Mouse (Mus musculus): Measurements from ENCODE around the gene Ing5.
"Not testable (repeated sequence)": the region's sequence is repeated elsewhere in the genome, so short reads cannot be mapped to it uniquely, and the experiment has no call there.

Gene Ing5

DNA sequence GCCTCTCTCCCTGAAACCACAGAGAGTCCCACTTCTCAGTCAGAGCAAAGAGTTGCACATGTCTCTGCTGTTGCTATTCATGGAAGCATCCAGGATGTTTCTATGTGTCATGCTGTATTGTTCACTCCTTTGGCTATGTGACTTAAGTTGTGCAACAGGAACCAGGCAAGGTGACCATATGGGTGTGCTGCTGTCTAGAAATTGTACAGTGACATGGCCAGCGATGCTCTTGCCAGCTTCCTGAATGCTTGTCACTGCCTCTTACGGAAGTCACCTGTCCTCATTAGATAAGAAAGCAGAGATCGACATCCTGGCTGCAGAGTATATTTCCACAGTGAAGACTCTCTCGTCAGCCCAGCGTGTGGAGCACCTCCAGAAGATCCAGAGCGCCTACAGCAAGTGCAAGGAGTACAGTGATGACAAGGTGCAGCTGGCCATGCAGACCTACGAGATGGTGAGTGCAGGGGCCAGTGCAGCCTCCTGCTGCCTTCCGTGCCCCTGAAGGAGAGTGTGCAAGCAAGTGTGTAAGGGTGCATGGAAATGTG, 7.8 kb downstream of the Ing5 start:
- DNase-seq = no peak

GRCm38 (mm10) chr1:93817823-93818532, 14.2 kb downstream of the Ing5 start:
- no peak for DNase-seq

- DNase-seq = no peak
These were observed 15.0 kb downstream of the Ing5 start for GRCm38 (mm10) chr1:93818722-93819121.

DNA sequence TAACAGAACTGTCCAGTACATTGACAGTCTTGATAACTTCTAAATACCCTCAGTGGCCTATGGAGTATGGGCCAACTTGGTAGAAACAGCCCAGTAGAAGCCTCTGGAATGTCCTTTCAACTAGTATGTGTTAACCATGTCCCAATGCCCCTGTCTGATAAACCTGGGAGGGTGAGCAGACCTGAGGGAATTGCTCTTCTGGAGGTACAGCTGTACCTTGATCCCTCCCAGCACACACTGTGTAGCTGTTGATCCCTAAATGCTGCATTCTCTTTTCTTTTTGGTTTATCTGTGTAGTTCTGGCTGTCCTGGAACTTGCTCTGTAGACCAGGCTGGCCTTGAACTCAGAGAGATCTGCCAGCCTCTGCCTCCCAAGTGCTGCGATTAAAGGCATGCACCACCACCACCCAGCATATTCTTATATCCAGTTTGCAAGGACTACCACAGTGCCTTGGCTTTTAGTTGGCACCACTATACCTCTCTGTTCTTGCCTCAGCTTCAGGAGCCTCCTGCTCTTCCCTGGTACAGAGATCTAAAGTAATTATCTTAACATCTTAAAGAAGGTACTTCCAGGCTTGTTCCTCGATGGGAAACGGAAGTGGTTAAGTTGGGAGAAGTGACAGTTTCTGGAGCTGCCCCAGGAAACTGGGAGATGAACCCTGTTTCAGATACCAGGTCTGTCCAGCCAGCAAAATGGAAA, 20.2 kb downstream of the Ing5 start:
- no peak for DNase-seq

GRCm38 (mm10) chr1:93824609-93825008, 20.8 kb downstream of the Ing5 start, which contains the start of gene D2hgdh:
D2hgdh (plus strand) TSS chr1:93824909.
- DNase-seq = no peak

DNA sequence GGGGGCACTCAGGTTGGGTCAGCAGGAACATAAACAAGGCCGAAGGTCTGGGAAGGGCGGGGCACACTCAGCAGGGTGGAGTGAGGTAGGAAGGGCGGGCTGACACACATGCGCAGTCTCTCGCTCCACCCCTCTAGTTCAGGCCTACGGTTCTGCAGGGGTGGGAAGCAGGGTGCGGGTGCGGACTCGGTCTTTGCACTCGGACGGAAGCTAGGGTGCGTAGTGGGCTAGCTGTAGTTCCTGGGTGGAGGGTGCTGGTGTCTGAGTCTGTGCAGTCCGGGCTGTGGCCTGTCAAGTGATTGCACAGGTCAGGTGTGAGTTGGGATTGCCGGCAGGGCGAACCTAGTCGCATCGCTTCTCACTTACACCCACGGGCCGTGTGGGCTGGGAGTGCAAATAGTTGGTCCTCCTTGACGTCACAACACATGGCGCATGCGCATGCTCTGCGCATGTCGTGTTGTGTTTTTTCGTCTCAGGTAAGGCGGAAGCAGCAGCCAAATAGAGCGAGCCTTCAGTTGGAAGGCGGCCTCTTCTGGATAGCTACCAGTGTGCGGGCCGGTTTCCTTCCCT, 21.4 kb downstream of the Ing5 start:
- DNase-seq = peak; percentile 95

DNA sequence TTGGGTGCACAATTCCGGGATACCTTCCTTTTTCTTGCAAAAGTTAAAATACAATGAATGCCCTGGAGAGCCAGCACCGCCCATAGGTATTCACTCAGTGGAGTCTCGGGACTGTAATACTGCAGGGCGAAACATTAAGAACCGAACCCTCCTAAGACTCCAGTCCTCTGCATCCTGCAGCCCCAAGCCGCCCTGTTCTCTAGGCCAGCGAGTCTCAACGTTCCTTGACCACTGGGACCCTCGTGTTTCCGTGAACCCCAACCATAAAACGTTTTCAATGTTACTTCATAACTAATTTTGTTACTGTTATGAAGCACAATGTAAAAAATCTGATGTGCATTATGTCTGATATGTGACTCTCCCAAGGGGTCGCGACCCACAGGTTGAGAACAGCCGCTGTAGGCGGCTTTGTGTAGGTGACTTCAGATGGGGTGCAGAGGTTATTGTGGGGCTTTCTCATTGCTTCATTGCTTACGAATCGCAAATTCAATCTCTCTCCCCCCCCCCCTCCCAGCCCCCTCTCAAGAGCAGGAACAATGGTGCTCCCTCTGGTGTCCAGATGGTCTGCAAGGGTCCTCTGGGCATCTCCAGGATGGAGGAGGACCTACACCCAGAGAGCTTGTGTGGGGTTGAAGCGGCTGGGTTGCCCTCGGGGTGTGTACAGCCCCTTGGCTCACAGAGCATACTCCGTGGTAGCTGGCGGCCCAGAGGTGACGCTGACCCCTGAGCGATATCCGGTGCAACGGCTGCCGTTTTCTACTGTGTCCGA, 22.2 kb downstream of the Ing5 start:
- DNase-seq = peak; percentile 39

- no peak for DNase-seq
These were observed 22.7 kb downstream of the Ing5 start for GRCm38 (mm10) chr1:93826540-93826835.

GRCm38 (mm10) chr1:93832754-93833360, 29.1 kb downstream of the Ing5 start:
- not testable (repeated sequence) for DNase-seq

DNA sequence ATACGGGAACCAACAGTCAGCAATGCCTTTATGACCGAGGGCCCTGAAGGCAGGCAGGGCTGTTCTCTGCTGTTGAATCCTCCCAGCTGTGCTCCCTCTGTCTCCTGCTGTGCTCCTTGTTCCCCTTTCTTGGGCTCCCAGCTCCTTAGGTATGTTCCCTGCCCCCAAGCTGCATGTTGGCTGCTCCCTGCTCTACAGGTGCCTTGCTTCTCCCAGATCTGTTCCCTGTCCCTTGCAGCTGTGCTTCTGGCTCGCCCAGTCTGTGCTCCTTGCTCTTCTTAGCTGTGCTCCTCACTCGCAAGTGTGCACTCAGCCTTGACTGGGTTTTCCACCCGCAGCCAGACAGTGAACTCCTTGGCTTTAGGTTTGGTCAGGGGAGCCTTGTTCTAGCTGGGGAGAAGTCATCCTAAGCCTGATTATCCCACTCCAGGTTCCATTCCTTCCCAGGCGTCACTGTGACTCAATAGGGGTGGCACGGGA, 30.9 kb downstream of the Ing5 start:
- DNase-seq = no peak

GRCm38 (mm10) chr1:93835211-93835610, 31.4 kb downstream of the Ing5 start:
- DNase-seq = no peak

DNA sequence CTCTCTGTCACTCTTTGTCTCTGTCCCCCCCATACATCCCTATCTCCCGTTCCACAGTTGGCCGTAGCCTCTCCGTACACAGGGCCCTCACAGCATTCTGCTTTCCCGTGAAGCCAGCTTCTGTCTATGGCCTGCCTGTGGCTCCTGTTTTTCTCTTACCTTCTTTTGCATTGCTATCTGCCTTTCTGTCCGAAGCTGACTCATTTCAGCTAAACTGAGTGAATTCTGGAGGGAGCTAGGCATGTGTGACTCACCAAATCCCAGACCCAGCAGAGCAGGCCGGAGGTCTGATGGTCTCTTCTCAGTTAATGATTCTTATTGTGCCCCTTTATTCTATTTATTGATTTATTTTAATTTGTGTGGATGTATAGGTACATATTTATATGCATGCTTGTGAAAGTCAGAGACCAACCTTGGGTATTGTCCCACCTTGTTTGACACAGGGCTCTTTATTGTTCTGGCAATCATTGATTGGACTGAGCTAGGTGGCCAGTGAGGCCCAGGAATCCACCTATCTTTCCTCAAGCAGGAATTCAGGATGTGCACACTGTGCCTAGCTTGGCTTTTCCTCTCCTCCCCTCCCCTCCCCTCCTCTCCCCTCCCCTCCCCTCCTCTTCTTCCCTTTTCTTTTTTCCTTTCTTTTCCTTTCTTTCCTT, 32.2 kb downstream of the Ing5 start:
- DNase-seq = no peak

DNA sequence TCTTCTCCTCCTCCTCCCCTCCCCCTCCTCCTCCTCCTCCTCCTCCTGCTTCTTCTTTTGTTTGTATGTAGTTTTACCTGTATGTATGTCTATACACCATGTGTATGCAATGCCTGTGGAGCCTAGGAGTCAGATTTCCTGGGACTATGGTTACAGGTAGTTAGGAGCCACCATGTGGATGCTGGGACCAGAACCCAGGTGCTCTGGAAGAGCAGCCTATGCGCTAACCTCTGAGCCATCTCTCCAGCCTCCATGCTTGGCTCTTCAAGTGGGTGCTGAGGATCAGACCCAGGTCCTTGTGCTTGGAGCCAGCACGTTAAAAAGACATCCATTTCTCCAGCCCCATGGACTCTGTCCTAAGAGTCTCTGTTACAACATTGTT, 32.8 kb downstream of the Ing5 start:
- DNase-seq = no peak

DNA sequence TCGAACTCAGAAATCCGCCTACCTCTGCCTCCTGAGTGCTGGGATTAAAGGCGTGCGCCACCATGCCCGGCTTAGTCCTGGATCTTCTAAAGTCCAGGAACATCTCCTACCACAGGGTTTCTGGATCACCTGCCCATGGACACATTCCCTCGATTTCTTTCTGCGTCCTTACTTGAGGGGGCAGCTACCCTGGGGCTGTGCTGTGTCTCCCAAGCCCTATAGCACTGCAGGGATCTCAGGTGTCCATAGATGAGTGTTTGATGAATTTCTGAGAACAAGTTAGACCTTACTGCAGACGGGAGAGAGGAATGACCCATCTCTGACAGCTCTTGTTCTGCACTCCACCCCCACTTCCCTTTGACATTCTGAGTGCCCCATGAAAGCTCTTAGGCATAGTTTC, 33.6 kb downstream of the Ing5 start:
- DNase-seq = no peak

DNA sequence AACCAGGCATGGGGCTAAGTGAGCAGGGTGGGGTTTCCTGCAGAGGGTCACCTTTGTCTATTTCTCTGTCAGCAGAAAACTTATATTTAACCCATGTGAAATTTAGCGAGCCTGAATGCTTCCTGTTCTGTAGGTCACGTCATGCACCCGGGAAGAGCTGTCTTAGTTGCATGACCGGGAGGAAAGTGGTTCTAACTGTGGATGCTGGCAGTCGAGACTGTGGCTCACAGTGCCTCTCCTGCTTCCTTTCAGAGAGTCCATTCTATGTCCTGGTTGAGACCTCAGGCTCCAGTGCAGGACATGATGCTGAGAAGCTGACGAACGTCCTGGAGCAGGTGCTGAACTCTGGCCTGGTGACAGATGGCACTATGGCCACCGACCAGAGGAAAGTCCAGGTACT, 34.8 kb downstream of the Ing5 start:
- DNase-seq = not testable (repeated sequence)

GRCm38 (mm10) chr1:93845766-93846366, 42.1 kb downstream of the Ing5 start:
- not testable (repeated sequence) for DNase-seq

GRCm38 (mm10) chr1:93855790-93856189, 52.0 kb downstream of the Ing5 start:
- not testable (repeated sequence) for DNase-seq

DNA sequence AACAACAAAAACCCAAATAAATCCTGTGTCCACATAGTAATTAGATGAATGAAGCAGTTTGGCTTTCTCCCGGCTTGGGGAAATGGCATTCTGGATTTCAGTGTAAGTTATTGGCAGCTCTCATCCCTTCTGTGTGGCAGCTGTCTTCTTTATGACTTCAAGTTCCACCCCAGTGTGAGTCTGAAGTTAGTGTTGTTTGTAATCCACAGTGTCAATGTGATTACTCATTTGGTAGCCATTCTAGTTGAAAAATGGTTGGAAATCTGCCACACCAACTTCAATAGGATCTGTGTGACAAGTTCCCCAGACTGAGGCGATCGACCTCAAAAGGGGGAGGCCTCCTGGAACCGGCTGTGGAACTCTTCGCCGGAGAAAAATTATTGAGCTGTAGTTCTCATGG, 53.6 kb downstream of the Ing5 start:
- peak; percentile 3 for DNase-seq

- DNase-seq = peak; percentile 16
These were observed 54.2 kb downstream of the Ing5 start for GRCm38 (mm10) chr1:93857991-93858390.

- no peak for DNase-seq
These were observed 55.9 kb downstream of the Ing5 start for GRCm38 (mm10) chr1:93859619-93860018.

DNA sequence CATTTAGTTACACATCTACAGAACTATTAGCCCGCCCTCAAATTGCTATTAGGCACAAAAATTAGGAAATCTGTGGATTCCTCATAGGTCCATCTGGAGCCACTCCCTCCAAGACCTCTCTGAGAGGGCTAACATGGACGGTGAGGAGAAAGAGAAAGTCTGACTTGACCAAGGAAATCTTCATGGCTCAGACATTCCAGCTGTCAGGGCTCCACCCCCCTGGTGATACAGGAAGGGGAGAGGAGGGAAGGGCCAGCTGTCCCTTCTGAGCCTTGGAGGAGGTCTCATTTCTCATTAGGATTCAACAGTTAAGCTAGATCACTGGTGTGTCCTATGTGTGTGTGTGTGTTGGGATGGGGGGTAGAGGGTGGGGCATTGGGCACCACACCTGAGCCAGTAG, 57.3 kb downstream of the Ing5 start, which contains the start of gene Gal3st2:
Gene Gal3st2 (plus strand): TSS at position 259 of the 400 bp plus-strand sequence.
- DNase-seq = not testable (repeated sequence)

Measured in kidney, postnatal 10 days (tissue).